Mouse (Mus musculus) cerebellum, postnatal 36 days (tissue): ENCODE data around the gene Rhbdd3.

Source experiments
- DNase-seq, 2 experiments: peaks; one replicate each; pipeline ENCODE4 v3.0.0; 2021 to 2022; ENCODE audit warnings: mixed read lengths in 2 of 2

The Rhbdd3 gene

GRCm38 (mm10) chr11:5098736-5099542 lies at the start of gene Rhbdd3, which contains the start of gene Ewsr1:
Gene Rhbdd3, plus strand, starts transcription at chr11:5098926.
Gene Ewsr1, minus strand, starts transcription at chr11:5099266.
- peak; percentile 98 to 99 for DNase-seq

GRCm38 (mm10) chr11:5051629-5052028 lies 47.1 kb upstream of the Rhbdd3 start:
- DNase-seq: no peak

GRCm38 (mm10) chr11:5052200-5052854 lies 46.4 kb upstream of the Rhbdd3 start:
- DNase-seq: no peak

GRCm38 (mm10) chr11:5054151-5054550 lies 44.6 kb upstream of the Rhbdd3 start:
- DNase-seq: no peak

- DNase-seq: no peak
Measured at GRCm38 (mm10) chr11:5054874-5055273, 43.9 kb upstream of the Rhbdd3 start.

- no peak for DNase-seq
Measured at GRCm38 (mm10) chr11:5055945-5056938, 42.5 kb upstream of the Rhbdd3 start.

- no peak for DNase-seq
Measured at GRCm38 (mm10) chr11:5057064-5057463, 41.7 kb upstream of the Rhbdd3 start.

GRCm38 (mm10) chr11:5057541-5057855 lies 41.2 kb upstream of the Rhbdd3 start:
- DNase-seq: no peak

GRCm38 (mm10) chr11:5057856-5058641 lies 40.7 kb upstream of the Rhbdd3 start, which contains the start of gene Rasl10a:
Gene Rasl10a, plus strand, starts transcription at chr11:5058128.
- no peak for DNase-seq

- DNase-seq: no peak
Measured at GRCm38 (mm10) chr11:5058783-5059182, 39.9 kb upstream of the Rhbdd3 start.

GRCm38 (mm10) chr11:5059230-5059629 lies 39.5 kb upstream of the Rhbdd3 start:
- no peak for DNase-seq

- peak; percentile 42 to 44 for DNase-seq
Measured at GRCm38 (mm10) chr11:5059704-5060156, 39.0 kb upstream of the Rhbdd3 start.

GRCm38 (mm10) chr11:5060756-5061412 lies 37.8 kb upstream of the Rhbdd3 start:
- no peak for DNase-seq

GRCm38 (mm10) chr11:5061413-5062139 lies 37.1 kb upstream of the Rhbdd3 start:
- DNase-seq: peak; percentile 76 to 80

- DNase-seq: no peak
Measured at GRCm38 (mm10) chr11:5062326-5062725, 36.4 kb upstream of the Rhbdd3 start.

- DNase-seq: no peak
Measured at GRCm38 (mm10) chr11:5062860-5063505, 35.7 kb upstream of the Rhbdd3 start.

- DNase-seq: peak in 1 of 2 experiments; percentile 26
Measured at GRCm38 (mm10) chr11:5063561-5064281, 35.0 kb upstream of the Rhbdd3 start.

GRCm38 (mm10) chr11:5064282-5065055 lies 34.3 kb upstream of the Rhbdd3 start:
- peak in 1 of 2 experiments; percentile 38 for DNase-seq
